Mouse (Mus musculus) forebrain, embryonic 10.5 days (tissue): ENCODE results near the gene Slu7. TPM values are rescaled to one million over a fixed set of nuclear protein-coding genes. Genes with fewer than 3 reads are reported as not detected.

Experiments
- DNase-seq: peaks from one replicate; pipeline ENCODE4 v3.0.0-alpha.2; 2017; ENCODE audit warnings: low spot score; ENCODE audit errors: extremely low spot score
- H3K27ac ChIP-seq: fragments of 300-500 bp; sonication (generic); 2 replicates; pipeline ENCODE4 v1.5.1; 2016; ENCODE audit warnings: mild to moderate bottlenecking
- H3K27me3 ChIP-seq: fragments of 300-500 bp; sonication (generic); 2 replicates; pipeline ENCODE4 v1.6.1; 2016; ENCODE audit warnings: mild to moderate bottlenecking; ENCODE audit not compliant: poor library complexity, severe bottlenecking
- H3K36me3 ChIP-seq: fragments of 300-500 bp; sonication (generic); replicated peaks from 2 replicates; pipeline ENCODE4 v1.6.1; 2016; ENCODE audit warnings: mild to moderate bottlenecking, moderate library complexity
- H3K4me1 ChIP-seq: fragments of 300-500 bp; sonication (generic); 2 replicates; pipeline ENCODE4 v1.6.1; 2016
- H3K4me3 ChIP-seq: fragments of 300-500 bp; sonication (generic); 2 replicates; pipeline ENCODE4 v1.5.1; 2016; ENCODE audit warnings: mild to moderate bottlenecking, moderate library complexity
- H3K9me3 ChIP-seq: fragments of 300-500 bp; sonication (generic); 2 replicates; pipeline ENCODE4 v1.6.1; 2016; ENCODE audit warnings: mild to moderate bottlenecking, moderate library complexity
- WGBS: fragments of 180-500 bp; shearing (Covaris S2); methylation state at CpG from one replicate; pipeline ENCODE4 v1.1.7; 2016; 5-methylcytosine and 5-hydroxymethylcytosine counted together
- polyA plus RNA-seq: library from polyadenylated mRNA; unstranded; fragments of >200 nt; fragmentation: Nextera tagmentation; extraction: Ambion mirVana; gene quantifications from 2 replicates; pipeline ENCODE4 v1.2.1, GENCODE M21; 2016

Slu7 gene
- polyA plus RNA-seq, 1 experiment from 2014 or later = 53.7 TPM

- H3K27me3 ChIP-seq = no peaks in the 10 kb centered on the region
- no peaks in the 10 kb centered on the region; the same call in 1 of the 2 replicates for H3K9me3 ChIP-seq
- H3K4me3 ChIP-seq = peak overlapping the region; percentile 90
- DNase-seq = no peak
- H3K27ac ChIP-seq = peak overlapping the region; percentile 84
- WGBS = 7% methylated on average over 9 of the region's 9 CpGs
- H3K36me3 ChIP-seq = peaks cover 19% of the 10 kb centered on the region
- peaks cover 11% of the 10 kb centered on the region for H3K4me1 ChIP-seq
Measured at GRCm38 (mm10) chr11:43434024-43434407, 472 bp downstream of the Slu7 start.

GRCm38 (mm10) chr11:43441121-43441520 is 7.6 kb downstream of the Slu7 start:
- WGBS = 92% methylated on average over 10 of the region's 10 CpGs
- H3K27ac ChIP-seq = no peak overlapping the region
- H3K9me3 ChIP-seq = no peaks in the 10 kb centered on the region
- H3K4me3 ChIP-seq = no peak overlapping the region
- no peaks in the 10 kb centered on the region for H3K4me1 ChIP-seq
- no peak for DNase-seq
- no peaks in the 10 kb centered on the region for H3K27me3 ChIP-seq
- peaks cover 89% of the 10 kb centered on the region for H3K36me3 ChIP-seq

GRCm38 (mm10) chr11:43443183-43443582 is 9.6 kb downstream of the Slu7 start:
- 94% methylated on average over 13 of the region's 13 CpGs for whole genome bisulfite sequencing
- DNase-seq = no peak

GRCm38 (mm10) chr11:43449916-43450315 is 16.4 kb downstream of the Slu7 start:
- no peaks in the 10 kb centered on the region for H3K27me3 ChIP-seq
- no peak overlapping the region for H3K27ac ChIP-seq
- H3K9me3 ChIP-seq = no peaks in the 10 kb centered on the region
- H3K4me3 ChIP-seq = no peak overlapping the region
- 94% methylated on average over 2 of the region's 2 CpGs for WGBS
- peaks cover 29% of the 10 kb centered on the region for H3K36me3 ChIP-seq
- no peaks in the 10 kb centered on the region for H3K4me1 ChIP-seq
- no peak for DNase-seq

More at GRCm38 (mm10) chr11:43443183-43443582, 9.6 kb downstream of the Slu7 start:
- no peaks in the 10 kb centered on the region for H3K27me3 ChIP-seq
- H3K27ac ChIP-seq = no peak overlapping the region
- H3K4me1 ChIP-seq = no peaks in the 10 kb centered on the region
- H3K4me3 ChIP-seq = no peak overlapping the region
- peaks cover 96% of the 10 kb centered on the region for H3K36me3 ChIP-seq
- H3K9me3 ChIP-seq = no peaks in the 10 kb centered on the region

- H3K4me1 ChIP-seq = no peaks in the 10 kb centered on the region
- peaks cover 15% of the 10 kb centered on the region for H3K36me3 ChIP-seq
- H3K9me3 ChIP-seq = no peaks in the 10 kb centered on the region
- H3K27me3 ChIP-seq = no peaks in the 10 kb centered on the region
- no peak overlapping the region for H3K4me3 ChIP-seq
- no peak overlapping the region for H3K27ac ChIP-seq
- 75% methylated on average over 4 of the region's 4 CpGs for WGBS
- no peak for DNase-seq
Measured at GRCm38 (mm10) chr11:43451322-43451721, 17.8 kb downstream of the Slu7 start.

GRCm38 (mm10) chr11:43452266-43452665 is 18.7 kb downstream of the Slu7 start:
- Histone ChIP-seq H3K9me3 (no peaks in the 10 kb centered on the region), H3K36me3 (peaks cover 5% of the 10 kb centered on the region)
- WGBS = 84% methylated on average over 2 of the region's 2 CpGs

GRCm38 (mm10) chr11:43463204-43463603 is 29.7 kb downstream of the Slu7 start:
- Histone ChIP-seq H3K27me3 (no peaks in the 10 kb centered on the region), H3K27ac (no peak overlapping the region), H3K4me3 (no peak overlapping the region), H3K9me3 (peaks cover 7% of the 10 kb centered on the region), H3K36me3 (no peaks in the 10 kb centered on the region), H3K4me1 (no peaks in the 10 kb centered on the region)
- WGBS = 94% methylated on average over 25 of the region's 25 CpGs
- no peak for DNase-seq

More at GRCm38 (mm10) chr11:43452266-43452665, 18.7 kb downstream of the Slu7 start:
- Histone ChIP-seq H3K4me1 (no peaks in the 10 kb centered on the region), H3K4me3 (no peak overlapping the region), H3K27me3 (no peaks in the 10 kb centered on the region), H3K27ac (no peak overlapping the region)
- DNase-seq = no peak

GRCm38 (mm10) chr11:43470118-43470517 is 36.6 kb downstream of the Slu7 start:
- Histone ChIP-seq H3K4me1 (peaks cover 15% of the 10 kb centered on the region), H3K27ac (no peak overlapping the region), H3K4me3 (no peak overlapping the region), H3K9me3 (no peaks in the 10 kb centered on the region), H3K36me3 (no peaks in the 10 kb centered on the region), H3K27me3 (peaks cover 22% of the 10 kb centered on the region)
- 68% methylated on average over 5 of the region's 5 CpGs for WGBS
- DNase-seq = no peak

GRCm38 (mm10) chr11:43470881-43471820 is 37.6 kb downstream of the Slu7 start:
- Histone ChIP-seq H3K27me3 (peaks cover 29% of the 10 kb centered on the region), H3K4me1 (peaks cover 16% of the 10 kb centered on the region), H3K4me3 (no peak overlapping the region), H3K36me3 (no peaks in the 10 kb centered on the region), H3K27ac (no peak overlapping the region), H3K9me3 (no peaks in the 10 kb centered on the region)
- no peak for DNase-seq
- WGBS = 77% methylated on average over 6 of the region's 6 CpGs

GRCm38 (mm10) chr11:43473115-43473514 is 39.6 kb downstream of the Slu7 start:
- peaks cover 16% of the 10 kb centered on the region for H3K4me1 ChIP-seq
- H3K27ac ChIP-seq = no peak overlapping the region
- no peaks in the 10 kb centered on the region for H3K36me3 ChIP-seq
- WGBS = 74% methylated on average over 1 of the region's 1 CpGs
- no peak for DNase-seq
- H3K4me3 ChIP-seq = no peak overlapping the region
- H3K9me3 ChIP-seq = no peaks in the 10 kb centered on the region
- H3K27me3 ChIP-seq = peaks cover 29% of the 10 kb centered on the region

- Histone ChIP-seq H3K27ac (peak overlapping the region; percentile 53; the same call in 1 of the 2 replicates), H3K9me3 (no peaks in the 10 kb centered on the region), H3K4me3 (peak overlapping the region; percentile 51), H3K4me1 (peaks cover 16% of the 10 kb centered on the region), H3K36me3 (no peaks in the 10 kb centered on the region), H3K27me3 (peaks cover 29% of the 10 kb centered on the region)
- DNase-seq = no peak
- 60% methylated on average over 15 of the region's 15 CpGs for WGBS
Measured at GRCm38 (mm10) chr11:43473635-43474224, 40.2 kb downstream of the Slu7 start.

- Histone ChIP-seq H3K36me3 (no peaks in the 10 kb centered on the region), H3K4me3 (peak within 1 kb of the TSS; percentile 51), H3K27me3 (peaks cover 29% of the 10 kb centered on the region), H3K4me1 (peaks cover 16% of the 10 kb centered on the region), H3K9me3 (no peaks in the 10 kb centered on the region), H3K27ac (peak within 1 kb of the TSS; percentile 53; the same call in 1 of the 2 replicates)
- peak; percentile 57 for DNase-seq
- 2% methylated on average over 24 of the region's 24 CpGs for WGBS
Measured at GRCm38 (mm10) chr11:43474225-43474774, 40.8 kb downstream of the Slu7 start, which contains the start of gene C1qtnf2. C1qtnf2 (plus strand) TSS chr11:43474276.
